Mouse (Mus musculus) heart, adult 2 months (tissue): ENCODE measurements at regions not wholly inside any gene's neighbourhood (a gene's known extent, or its start where the extent isn't known, plus 50 kb on each side); places are given as distances from the start of the nearest gene placed in this dataset.

ENCODE experiments used
- CTCF ChIP-seq: fragments of 200-600 bp; IDR thresholded peaks from 2 replicates; pipeline ENCODE4 v1.8.1; 2022; ENCODE audit warnings: antibody characterized with exemption, mild to moderate bottlenecking, moderate library complexity
- POLR2A ChIP-seq: fragments of 200-500 bp; IDR thresholded peaks from 2 replicates; pipeline ENCODE4 v1.6.1; 2011; ENCODE audit warnings: mild to moderate bottlenecking, low read depth, low read length, control low read depth; ENCODE audit not compliant: insufficient read depth

DNA sequence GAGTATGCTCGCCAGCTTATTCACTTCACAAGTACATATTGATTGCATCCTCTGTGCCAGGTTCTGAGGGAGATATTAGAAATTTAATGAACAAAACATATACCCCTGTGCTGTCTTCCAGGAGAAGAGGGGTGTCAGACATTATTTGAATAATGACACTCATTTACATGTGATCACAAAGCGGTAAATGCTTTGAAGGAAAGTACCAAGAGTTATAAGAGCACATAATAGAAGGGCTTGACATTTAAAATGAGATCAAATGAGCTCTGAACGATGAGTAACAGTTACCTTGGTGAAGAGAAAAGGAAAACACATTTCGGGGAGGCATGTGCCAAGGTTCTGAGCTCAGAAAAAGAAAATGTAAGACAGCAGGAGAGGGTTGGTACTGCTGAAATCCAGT lies 553.9 kb upstream of the Rps6ka3 start:
- TF ChIP-seq POLR2A (no peak), CTCF (no peak)
